Mouse (Mus musculus): ENCODE measurements at regions not wholly inside any gene's neighbourhood (a gene's known extent, or its start where the extent isn't known, plus 50 kb on each side); places are given as distances from the start of the nearest gene placed in this dataset.
A peak's percentile ranks its signal among the peaks of the same experiment; 100 is the strongest.

DNA sequence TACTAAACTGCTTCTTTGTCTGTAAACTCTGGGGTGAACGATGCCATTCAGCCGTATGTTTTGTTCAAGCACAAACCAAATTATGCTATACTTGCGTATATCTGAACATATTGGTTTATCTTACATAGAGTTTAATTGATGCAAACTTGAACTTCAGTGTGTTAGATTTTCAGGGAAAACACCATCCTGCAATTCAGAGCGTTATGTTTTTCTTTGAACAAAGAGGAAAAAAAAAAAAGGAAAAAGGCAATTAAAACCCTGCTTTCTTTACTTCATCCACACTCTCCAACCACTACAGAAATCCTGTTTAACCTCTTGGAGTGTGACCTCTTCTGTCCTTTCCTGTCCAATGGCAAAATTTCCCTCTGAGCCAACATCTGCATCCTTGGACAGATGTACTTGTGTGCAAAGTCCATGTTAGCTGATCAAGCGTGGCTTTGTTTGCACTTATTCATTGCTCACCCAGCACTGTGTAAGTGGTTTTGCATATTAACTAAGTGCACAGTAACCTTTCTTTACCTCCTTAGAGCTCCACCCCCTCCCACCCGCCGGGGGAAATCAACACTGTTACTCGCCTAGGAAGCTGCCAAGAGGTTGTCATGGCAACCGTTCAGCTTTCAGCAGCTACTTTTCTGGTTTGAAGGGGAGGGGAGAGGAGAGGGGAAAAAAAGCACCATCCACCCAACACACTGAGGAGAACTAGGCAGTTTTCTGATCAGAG is 174.4 kb upstream of the Klf12 start:
- peak; percentile 65 for DNase-seq

DNA sequence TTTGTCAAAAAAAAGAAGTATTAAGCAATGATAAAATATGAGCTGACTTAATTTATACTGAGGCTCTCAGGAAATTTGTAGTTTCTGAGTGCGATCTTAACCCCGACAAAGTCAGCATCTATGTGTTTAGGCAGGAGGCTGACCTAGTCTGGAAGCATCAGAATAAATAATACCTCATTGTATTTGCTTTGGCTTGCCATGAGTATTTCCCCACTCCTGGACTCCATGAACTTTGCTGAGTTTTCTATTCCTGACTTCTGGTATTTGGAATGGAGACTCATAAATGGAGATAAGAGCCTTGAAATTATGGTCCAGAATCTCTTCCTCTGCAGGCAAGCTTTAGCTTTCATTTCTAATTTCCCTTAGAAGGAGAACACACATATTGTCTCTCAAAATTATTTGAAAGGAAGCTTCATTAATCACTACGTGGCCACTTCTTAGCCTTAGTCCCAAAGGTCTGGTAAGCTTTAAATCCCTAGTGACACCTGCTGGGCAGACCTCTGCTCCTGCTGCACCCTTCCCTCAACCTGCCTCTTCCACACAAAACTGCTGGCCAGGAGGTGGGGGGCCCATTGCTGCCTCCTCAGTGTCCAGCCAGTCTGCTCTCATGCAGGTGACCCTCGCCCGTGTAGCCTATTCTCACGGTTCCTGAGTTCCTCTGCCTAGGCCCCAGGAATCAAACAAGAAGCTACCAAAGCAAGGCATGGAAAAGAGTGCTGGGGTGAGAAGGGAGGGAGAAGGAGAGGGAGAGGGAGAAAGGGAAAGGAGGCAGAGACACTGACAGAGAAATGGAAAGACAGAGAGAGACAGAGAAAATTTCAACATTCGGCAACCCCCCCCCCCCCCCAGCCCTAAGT is 173.6 kb upstream of the Klf12 start:
- peak; percentile 21 for DNase-seq

DNA sequence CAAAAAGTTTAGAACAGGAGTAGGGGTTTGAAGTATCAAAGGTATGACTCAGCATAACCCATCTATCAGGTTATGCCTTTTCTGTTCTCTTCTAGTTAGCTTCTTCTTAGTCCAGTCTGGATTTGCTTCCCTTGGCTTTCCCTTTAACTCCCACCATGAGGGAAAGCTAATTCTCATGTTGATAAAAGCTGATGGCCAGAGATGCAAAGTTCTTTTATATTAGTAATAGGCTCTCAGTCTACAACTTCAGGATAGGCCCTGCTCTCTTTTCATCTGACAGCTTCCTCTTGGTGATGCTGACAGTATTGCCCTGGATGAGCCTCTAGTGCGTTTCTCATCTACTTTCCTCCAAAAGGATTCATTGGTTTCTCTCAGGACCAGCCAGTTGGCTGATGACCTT is 161.7 kb upstream of the Klf12 start:
- DNase-seq: no peak

DNA sequence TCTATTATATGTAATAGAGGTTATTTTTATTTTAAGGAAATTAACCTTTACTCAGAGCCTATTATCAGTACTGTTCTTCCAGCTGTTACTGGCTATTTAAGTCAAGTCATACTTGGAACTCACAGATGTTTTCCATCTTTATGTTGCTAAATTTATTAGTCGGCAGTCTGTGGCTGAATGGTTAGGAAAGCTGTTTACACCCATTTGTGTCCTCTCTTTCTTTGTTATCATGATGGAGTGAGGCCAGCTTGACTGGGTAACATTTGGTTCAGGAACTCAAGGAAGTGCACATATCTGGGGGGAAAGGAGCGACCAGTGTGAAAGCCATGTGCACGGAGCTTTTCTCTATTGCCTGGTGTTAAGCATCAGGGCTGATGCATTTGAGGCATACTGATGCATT is 160.4 kb upstream of the Klf12 start:
- no peak for DNase-seq

DNA sequence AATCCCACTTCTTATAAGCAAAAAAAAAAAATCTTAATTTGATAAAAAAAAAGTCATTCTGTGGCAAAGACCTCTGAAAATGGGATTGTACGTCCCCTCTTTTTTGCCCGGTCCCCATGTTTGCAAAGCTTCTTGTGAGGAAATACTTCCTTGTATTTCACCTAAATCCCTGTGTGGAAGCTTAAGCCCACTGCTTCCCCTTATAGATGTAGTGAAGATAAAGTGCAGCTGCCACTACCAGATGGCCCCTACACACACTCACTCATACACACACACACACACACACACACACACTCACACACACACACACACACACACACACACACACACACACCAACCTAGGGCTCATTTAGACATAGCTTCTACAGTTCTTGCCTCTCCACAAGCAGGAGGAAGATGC is 159.6 kb upstream of the Klf12 start:
- no peak for DNase-seq

DNA sequence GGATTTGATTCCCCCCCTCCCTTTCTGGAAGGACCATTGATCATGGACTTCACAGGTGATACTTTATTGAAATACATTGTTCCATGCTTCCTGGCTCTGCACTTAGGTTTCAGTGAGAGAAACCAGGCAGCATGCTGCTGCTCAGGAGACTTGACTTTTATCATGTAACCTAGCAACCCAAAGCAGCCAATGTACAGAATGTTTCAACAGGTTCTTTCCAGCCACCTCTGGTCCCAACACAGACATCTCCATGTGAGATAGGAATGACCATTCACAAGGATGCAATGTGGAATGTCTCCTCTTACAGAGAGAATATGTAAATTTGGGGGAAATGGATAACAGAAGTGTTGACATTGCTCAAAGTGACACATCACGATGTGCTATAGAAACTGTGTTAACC is 153.1 kb upstream of the Klf12 start:
- no peak for DNase-seq

DNA sequence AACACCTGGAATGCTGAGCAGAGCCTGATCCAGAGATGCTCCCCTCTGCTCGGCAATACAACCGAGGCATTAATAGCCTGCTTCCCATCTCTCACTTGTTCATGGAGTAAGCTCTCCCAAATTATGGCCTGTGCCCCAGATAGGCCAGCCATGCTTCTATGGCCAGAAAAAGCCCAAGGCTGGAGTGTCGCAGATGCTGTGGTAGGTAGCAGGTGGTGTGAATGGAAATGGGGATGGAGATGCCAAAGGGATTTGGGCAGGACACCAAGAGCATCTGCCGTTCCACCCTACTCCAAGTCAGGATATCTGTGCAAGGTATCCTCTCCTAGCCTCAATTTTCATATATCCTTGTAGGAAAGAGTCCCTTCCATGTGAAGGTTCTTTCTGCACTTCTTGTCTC is 145.2 kb upstream of the Klf12 start:
- no peak for DNase-seq

DNA sequence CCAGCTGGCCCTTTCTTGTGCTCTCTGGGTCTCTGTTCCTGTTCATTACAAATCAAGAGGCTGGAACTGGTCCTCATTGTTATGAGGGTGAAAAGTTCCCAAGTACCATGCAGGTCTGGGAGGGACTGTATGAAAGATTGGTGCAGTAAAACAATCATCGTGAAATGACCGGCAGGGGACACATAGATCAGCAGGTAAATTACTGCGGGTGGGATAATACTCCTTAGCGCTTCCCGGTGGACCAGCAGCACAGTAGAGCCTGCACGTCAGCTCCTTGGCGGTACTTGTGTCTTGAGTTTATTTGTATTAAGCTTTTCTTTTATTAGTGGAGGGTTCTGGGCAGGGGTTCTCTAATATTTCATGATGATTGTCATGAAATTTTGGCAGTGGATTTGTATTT is 141.9 kb upstream of the Klf12 start:
- DNase-seq: no peak

DNA sequence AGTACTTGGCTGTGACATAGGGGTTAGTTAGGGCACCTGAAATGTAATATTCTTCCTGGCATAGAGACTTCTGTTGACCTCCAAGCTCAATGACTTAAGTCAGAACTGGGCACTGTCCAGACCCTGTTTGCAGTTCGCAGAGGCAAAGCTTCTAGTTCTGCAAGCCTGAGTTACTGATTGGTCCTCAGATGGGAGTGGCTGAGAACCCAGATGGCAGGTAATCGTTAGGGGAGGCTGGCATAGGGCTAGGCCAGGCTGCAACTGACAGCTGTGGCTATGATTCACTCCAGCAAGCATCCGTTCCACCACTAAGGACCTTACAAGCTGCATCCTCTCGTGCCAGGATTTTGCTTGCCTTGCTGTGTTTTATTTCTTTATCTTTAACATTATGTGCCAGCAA is 139.3 kb upstream of the Klf12 start:
- DNase-seq: no peak

DNA sequence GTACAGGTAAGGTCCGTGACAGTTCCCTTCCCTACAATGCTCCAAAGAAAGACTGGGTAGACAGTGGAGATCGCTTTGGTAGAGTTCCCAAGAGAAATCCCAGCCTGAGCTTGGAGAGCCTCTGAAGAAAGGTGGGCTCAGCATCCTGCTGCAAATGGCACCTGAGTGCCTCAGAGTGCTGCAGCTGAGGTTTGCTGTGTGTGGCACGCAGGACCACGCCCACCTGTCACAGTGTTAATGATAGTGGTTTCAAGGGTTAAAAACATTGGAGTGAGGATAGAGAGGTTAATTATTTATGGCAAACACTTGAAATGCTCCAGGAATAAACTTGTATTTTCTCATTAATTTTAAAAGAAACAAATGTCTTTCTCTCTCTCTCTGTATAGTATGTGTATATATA is 137.2 kb upstream of the Klf12 start:
- DNase-seq: no peak

DNA sequence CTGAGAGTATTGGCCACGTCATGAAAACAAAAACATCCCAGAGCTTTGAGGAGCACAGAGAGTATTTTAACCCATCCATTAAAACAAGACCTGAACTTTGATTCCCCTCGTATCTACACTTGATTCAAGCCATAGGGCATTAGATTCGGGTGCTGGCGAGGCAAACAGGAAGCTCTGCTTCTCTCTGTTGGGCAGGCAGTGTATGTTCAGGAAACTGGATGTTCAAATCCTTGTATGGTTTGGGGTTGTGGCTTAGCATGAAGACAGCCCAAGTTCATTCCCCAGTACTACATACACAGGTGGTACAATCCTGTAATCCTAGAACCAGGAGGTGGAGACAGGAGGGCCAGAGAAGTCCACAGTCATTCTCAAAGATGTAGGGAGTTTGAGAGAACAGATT is 130.6 kb upstream of the Klf12 start:
- no peak for DNase-seq

DNA sequence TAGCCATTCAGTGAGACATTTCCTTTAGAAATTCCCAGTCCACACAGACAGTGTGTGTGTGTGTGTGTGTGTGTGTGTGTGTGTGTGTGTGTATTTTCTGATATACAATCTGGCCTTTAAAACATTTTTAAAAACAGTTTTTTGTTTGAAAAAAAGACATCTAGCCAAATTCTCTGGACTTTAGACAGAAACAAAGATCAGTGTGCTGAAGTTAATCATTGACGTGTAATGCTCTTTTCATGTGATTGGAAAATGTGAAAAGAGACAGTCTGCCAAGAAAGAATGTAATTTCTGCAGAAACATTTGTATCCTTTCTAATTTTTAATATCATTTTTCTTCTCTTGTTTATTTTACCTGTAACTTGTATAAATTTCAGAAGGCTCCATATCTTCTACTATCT is 127.7 kb upstream of the Klf12 start:
- no peak for DNase-seq

DNA sequence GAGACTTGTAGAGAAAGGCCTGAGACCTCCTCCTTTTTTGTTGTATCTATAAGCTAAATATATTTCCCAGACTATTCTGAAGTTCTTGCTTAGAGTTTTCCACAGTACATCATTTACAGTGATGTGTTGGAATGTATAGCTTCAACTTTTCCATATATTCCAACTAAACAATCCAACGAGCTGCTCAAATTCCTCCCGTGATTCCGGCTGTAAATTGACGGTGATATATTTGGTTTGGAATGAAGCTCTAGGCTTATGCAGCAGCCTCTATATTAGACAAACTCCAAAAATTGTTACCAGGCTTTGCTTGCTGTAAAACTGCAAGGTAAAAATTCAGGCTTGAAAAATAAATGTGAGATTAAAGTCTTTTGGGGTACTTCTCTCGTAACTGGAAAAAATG is 112.7 kb upstream of the Klf12 start:
- DNase-seq: no peak

DNA sequence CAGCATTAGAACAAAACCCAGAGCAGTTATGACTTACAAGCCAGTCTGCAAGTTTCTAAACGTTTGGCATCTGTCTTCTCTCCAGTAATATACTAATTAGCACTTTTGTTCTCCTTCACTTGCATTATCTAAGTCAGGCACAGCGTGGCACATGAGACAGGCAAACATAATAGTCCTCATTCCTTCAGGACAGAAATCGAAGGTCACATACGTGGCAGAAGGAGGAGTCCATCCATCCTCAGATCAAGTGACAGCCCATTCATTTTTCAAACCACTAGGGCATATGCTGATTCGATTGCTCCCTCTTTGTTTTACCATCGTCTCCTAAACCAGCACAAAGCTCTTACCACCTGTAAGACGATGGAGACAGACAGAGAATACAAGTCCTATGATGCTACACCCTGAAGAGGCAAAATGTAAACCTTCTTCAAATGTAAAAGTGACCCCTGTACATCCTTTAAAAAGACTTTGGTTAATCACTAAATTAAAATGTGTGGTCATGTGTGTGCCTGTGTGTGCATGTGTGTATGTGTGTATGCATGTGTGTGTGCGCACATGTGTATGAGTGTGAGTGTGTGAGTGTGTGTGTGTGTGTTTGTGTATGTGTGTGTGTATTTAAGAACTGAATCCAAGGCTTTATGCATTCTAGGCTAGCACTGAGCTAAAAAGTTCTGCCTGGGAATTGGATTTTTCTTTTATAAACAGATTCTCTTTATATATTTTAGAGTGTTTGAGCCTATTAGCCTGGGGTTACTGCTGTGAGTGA is 90.9 kb upstream of the Klf12 start:
- DNase-seq: no peak

DNA sequence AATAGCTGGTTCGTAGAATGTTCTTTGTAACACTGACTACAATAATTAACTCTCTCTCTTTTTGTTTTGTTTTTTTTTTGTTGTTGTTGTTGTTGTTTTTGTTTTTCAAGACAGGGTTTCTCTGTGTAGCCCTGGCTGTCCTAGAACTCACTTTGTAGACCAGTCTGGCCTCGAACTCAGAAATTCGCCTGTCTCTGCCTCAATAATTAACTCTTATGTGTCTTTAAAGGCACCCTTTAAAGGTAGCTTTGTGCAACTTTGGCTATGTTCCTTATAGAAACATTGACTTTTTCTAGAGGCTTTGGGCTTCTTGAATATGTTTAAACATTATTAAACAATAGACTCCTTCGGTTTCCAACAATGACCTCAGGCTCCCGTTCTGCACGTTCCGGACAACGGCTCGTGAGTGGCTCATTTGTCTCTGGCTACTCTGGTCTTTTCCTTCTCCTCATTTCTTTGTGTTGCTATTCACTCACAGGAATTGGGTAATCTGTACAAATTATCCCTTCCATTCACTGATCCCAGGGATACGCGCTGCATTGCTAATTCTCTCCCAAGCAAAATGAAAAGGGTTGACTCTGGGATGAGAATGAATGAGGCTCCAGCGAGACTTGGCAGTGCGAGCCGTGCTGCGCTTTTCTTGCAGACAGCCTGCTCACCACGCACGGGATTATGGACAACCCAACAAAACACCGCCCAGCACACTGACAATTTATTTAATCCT is 90.2 kb upstream of the Klf12 start:
- no peak for DNase-seq

DNA sequence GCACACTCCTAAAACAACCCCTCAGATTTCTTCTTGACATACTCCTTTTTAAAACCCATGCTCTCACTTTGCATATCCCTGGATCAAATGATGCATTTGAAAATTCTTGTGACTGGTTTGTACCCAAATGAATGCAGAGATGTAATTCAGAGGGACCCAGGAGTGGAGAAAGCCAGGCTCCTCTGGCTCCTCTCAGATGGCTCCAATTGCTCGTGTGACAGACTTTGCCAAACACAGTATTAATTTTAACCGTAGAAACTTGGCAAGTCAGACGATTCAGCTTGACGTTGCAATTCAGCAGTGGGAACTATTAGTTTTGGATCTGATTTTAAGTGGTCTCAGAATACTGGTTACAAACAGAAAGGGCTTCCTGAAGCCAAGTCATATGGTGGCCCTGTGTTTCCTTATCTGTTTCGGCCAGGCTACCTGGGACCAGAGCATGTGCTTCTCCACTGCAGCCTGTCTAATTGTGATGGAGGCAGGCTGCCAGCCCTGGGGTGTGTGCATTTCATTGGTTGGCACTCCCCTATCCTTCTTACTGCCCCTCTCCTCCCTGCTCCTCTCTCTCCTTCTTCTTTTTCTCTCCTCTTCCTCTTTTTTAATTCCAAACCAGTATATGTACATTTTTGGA is 81.9 kb upstream of the Klf12 start:
- DNase-seq: no peak

DNA sequence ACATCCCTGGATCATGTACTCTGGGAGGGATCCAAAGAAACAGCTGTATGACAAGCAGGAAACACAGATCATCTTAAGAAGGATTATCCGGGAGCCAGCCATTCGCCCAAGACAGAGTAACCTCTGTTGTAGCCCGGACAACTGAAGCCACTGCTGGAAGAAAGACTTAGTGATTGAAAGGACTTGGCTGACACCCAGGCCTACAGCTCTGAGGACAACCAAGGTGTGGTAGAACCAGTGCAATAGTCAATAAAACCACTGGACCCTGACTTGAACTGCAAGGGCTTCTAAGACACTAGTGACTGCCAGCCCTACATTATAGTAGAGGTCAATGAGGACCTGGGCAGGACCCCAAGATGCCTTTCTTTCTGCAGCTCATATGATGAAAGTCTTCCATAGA is 78.3 kb upstream of the Klf12 start:
- no peak for DNase-seq

DNA sequence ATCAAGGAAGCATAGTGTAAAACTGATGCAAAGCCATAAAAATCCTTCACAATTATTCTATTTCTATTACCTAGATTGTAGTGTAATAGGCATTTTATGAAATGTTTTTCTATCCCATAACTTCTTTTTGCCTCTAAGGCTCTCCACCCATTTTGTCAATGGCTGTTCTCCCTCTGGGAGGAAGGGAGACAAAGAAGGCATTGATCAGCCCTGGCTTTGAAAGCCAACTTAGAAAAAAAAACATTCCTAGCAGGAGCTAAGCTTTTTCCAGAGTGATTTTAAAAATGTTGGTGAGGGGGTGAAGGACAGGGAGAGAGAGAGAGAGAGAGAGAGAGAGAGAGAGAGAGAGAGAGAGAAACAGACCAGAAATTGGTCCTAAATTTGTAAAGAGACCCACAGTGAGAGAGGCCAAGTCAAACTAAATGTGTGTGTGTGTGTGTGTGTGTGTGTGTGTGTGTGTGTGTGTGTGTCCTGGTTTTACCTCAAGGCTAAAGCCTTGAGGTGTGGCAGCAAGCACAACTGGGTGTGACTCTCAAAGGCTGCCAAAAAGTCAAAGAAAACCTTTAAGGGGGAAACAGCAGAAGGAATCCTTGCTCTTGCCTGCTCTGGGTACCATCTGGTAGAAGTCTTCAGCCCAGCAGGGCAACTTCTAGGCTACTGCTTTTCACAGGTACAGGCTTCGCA is 77.0 kb upstream of the Klf12 start:
- no peak for DNase-seq

DNA sequence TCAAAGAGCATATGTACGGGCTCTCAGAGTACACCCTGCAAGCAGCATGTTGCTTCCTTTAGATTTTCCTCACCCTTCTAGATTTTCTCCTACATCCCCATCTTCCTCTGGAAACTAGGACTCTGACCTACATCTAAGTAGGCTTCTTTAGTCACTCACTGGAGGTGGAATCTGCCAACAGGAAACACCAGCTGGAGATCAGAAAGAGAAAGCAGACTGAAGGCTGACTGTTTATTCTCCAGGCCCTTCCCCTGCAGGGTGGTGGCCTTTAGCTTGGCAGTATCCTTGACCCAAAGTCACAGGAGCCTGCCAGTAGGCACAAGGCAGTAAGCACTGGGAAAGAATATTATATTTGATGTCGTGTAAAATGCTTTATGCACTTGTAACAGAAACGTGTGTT is 75.4 kb upstream of the Klf12 start:
- DNase-seq: peak; percentile 8

DNA sequence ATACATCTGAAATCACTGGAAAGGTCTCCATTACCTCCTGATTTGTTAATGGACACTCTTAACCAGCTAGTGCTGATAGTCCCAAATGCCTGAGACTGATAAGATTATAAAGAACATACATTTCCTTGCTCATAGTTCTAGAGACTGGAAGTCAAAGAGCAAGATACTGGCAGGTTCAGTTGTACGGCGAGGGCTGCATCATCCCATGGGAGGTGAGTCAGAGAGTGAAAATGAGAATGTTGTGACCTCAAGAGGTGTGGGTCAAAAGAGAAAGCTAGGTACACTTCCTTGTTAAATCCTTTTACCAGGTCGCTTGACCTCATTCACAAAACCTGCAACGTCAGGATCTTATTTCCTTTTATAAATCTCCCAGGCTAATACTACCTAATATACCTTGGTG is 72.7 kb upstream of the Klf12 start:
- DNase-seq: no peak

DNA sequence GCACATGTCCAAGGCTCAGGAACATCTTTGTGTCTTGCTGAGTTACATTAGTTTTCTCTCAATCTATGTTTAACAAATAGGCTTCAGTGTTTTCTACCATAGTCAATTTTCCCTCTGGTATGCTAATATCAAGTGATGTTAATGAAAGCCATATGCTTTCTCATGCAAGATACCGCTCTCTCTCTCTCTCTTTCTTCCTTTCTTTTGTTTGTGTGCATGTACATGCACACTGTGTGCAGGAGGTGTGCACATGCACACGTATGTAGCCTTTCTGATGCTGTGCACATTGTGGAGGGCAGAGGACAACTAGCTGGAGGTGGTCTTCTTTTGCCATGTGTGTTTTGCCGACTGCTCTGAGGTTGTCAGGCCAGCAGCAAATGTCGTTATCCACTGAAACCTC is 69.0 kb upstream of the Klf12 start:
- DNase-seq: no peak

Measured in adrenal gland, postnatal 10 days (tissue).